Mouse (Mus musculus) right cerebral cortex, postnatal 14 days (tissue): ENCODE measurements around the gene Mthfsd.

Experiments used
- DNase-seq: peaks from one replicate; pipeline ENCODE4 v3.0.0; 2022

The Mthfsd gene

DNA sequence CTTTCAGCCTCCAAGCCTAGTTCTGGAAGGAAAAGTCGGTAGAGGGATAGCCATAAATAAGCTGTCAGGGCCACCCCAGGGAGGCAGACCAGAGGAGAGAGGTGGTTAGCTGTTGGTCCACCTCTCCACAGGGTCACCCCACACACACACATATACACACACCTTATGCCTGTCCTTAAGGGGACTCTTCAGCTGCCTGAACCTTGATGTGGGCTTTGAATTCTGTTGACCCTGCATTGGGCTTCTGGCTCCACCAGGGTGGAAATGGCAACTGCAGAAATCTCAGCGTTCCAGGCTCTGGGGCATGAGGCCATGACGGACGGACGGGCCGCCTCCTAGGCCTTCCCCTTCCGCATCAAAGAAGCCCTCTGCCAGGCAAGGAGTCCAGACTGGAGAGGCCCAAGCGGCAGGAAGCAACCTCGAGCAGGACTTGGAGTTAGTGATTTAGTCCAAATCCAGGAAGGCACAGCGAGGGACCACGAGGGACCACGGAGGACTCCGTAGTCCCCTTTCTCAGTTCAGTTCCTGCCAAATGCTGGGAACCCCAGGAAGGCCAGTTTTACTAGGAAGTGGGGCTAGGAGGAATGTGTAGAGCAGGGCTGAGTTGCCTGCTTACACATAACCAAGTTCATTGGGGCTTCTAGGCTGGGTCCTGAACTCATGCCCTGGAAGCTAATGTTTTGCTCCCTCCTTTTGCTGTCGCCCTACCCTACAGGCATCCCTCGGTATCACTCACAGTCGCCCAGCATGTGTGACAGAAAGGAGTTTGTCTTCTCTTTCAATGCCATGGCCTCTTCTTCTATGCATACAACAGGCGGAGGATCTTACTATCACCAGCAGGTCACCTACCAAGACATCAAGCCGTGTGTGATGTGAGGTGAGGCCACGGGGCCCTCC lies 21.9 kb downstream of the Mthfsd start:
- no peak for DNase-seq

- no peak for DNase-seq
Observed at GRCm38 (mm10) chr8:121085561-121085960, 22.6 kb downstream of the Mthfsd start.

GRCm38 (mm10) chr8:121085011-121085410 lies 23.2 kb downstream of the Mthfsd start:
- no peak for DNase-seq

DNA sequence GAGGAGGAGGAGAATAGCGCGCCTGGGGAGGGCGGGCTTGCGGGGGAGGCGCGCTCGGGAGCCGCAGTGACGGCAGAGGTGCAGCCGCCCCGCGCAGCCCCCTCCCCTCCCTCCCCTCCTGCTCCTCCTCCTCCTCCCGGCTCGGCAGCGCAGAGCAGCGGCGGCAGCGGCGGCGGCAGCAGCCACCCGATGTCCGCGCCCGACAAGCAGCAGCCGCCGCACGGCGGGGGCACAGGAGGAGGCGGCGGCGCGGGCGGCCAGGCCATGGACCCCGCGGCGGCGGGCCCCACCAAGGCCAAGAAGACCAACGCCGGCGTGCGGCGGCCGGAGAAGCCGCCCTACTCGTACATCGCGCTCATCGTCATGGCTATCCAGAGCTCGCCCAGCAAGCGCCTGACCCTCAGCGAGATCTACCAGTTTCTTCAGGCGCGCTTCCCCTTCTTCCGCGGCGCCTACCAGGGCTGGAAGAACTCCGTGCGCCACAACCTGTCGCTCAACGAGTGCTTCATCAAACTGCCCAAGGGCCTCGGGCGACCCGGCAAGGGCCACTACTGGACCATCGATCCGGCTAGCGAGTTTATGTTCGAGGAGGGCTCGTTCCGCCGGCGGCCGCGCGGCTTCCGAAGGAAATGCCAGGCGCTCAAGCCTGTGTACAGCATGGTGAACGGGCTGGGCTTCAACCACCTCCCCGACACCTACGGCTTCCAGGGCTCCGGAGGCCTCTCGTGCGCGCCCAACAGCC lies 23.8 kb downstream of the Mthfsd start, which contains the start of gene Foxf1:
Gene Foxf1, plus strand, starts transcription at position 177 of the 742 bp plus-strand sequence.
- no peak for DNase-seq

- no peak for DNase-seq
Observed at GRCm38 (mm10) chr8:121083936-121084209, 24.3 kb downstream of the Mthfsd start.

DNA sequence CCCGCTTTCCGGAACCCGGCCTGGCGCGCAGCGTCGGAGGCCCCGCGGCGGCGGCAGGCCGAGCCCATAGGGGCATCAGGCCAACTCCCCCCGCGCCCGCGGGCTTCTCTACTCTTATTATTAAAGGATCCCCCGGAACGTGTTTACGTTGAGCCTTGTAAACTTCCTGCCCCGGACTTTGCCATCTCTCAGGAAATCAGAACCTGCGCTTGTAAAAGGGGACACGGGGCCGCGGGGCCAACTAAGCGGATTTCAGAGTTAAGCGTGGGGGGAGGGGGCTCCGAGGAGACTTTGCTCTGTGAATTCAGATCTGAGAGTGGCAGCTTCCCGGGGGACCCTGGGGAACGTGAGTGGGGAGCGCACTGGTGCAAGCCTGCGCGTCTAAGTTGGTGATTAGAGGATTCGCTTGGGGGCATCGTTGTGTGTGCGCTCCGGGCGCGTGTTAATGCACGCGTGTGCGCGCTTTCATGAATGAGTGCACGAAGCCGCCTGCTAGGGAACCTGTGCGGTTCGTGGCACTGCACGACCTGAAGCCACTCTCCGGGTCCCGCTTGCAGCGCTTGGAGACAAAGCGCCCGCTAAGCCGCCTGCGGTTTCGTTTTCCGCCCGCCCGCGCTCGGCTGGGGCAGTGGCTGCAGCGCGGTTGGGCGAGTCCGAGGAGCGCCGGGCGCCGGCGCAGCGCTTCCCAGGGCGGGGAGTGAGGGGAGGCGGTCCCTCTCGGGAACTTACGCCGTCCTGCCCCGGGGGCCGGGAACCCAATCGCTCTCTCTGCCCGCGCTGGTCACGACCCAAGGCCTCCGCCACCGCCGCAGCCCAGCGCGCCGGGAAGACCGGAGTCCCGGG lies 24.9 kb downstream of the Mthfsd start:
- no peak for DNase-seq

DNA sequence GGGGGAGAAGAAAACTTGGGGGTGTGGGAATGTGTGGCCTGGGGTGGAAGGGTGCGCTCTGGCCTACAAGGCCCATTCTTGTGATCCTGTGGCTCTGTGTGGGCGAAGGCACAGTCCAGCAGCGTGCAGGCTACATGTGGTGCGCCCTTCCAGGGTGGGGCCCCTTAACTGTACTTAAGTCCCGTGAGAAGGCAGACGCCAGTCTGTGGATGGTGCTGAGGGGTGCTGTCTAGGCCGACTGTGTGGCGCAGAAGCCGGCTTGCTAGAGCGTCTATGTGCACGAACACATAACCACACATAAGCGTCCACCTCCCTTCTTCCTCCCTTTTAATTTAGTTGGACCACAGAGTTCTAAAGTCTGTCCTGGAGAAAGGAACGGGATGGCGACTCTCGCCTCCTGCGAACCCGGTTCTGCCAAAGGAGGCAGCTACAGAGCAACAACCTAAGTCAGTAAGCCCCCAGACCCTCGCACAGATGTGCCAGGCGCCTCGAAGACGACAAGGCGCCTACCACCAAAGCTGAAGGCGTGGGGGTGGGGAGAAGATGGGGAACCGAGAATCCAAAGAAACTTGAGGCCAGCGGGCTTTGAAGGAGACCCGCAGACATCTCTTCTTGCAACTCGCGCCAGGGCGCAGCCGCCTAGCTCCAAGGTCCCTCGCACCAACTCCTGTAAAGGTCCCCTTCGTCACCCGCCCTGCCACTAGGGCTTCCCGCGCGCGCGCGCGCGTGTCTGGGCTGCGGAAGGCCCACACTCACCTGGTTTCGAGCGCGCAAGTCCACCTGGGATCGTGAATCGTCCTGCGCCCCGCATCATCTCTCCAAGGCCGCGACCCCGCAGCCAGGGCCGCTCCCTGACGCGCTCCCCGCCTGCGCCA lies 25.7 kb downstream of the Mthfsd start:
- no peak for DNase-seq

DNA sequence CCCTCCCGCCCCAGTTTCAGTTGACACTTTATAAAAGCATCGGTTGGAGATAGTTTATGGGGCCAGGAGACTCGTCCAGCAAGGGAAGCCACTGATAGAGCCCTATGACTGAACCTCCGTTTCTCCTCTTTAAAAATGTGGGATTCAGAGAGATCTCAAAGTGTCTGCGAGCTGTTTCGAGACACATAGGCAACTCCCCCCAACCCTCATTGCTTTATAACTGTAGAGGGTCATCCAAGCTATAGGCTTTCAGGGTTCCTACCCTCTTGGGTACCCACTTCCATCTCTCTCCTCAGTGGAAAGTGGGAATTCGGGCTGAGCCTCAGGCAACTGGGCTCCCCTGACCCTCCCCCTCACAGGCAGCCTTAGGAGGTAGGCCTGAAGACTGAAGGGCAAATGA lies 26.8 kb downstream of the Mthfsd start:
- DNase-seq = no peak

DNA sequence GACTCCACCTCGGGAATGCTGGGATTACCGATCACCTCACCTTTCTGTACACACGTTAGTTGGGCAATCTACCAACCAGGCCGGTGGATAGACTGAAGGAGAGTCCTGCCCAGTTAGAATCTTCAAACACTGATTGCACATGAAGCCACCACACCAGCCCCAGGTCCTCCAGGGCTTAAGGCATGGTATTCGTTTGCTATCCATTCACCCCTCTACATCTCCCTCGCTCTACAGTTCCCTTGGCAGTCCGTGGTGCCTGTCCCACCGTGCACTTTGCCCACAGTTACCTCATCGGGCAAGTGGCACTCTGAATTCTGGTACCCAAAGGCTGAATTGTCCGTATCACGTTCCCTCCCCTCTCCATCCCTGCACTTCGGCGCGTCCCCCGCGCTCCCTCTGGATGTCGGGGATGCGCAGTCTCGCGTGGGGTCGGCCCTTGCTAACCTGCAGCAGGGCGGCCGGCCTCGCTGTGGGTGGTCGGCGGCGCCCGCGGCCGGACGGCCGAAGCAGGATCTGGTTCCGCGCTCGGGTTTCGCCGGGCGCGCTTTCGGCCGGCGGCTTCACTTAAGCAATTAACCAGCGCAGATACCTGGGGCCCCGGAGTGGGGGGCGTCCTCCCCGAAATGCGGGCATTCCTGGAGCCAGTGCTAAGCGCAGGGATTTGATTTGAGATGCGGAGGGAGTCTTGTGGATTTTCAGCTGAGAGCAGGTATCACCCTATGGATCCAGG lies 27.7 kb downstream of the Mthfsd start:
- no peak for DNase-seq

- DNase-seq = no peak
Observed at GRCm38 (mm10) chr8:121079944-121080343, 28.2 kb downstream of the Mthfsd start.

- no peak for DNase-seq
Observed at GRCm38 (mm10) chr8:121079201-121079600, 29.0 kb downstream of the Mthfsd start.

GRCm38 (mm10) chr8:121078721-121079120 lies 29.5 kb downstream of the Mthfsd start:
- no peak for DNase-seq

DNA sequence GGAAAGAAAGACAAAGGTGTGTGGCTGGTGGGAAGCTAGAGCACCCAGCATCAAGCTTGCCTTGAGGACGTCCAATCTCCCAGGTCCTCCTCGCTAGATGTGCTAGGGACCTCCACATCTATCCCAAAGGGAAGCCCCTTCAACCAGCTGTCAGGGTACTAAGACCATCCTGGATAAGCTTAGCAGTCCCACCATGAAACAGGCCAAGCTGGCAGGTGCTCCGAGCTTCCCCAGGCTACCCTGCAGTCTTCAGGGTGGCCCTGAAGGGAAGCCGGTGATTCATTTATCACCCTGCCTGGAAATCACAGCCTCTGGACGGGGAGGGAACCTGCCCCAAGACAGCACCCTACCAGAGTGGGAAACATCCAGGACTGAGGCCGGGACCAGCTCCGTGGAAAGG lies 31.6 kb downstream of the Mthfsd start:
- DNase-seq = no peak

DNA sequence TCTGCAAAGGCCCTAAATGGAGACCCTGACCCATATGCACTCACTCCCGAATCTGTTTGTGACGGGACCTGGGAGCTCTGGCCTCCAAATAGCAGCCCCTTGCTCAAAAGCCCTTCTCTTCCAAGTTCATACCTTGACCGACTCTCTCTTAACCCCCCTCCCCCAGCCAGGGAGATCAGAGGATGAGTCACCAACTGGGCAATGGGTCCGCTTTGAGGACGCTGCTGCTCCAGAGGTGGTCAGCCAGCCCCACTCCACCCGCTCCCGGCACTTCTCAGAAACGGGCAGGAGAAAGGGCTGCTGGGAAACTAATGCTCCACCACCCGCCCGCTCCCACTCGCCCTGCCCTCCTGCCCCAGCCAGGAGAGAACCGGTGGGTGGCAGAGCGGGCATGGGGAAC lies 32.3 kb downstream of the Mthfsd start:
- DNase-seq = no peak

GRCm38 (mm10) chr8:121074848-121075145 lies 33.4 kb downstream of the Mthfsd start:
- DNase-seq = no peak

- DNase-seq = no peak
Observed at GRCm38 (mm10) chr8:121074108-121074847, 33.9 kb downstream of the Mthfsd start.

DNA sequence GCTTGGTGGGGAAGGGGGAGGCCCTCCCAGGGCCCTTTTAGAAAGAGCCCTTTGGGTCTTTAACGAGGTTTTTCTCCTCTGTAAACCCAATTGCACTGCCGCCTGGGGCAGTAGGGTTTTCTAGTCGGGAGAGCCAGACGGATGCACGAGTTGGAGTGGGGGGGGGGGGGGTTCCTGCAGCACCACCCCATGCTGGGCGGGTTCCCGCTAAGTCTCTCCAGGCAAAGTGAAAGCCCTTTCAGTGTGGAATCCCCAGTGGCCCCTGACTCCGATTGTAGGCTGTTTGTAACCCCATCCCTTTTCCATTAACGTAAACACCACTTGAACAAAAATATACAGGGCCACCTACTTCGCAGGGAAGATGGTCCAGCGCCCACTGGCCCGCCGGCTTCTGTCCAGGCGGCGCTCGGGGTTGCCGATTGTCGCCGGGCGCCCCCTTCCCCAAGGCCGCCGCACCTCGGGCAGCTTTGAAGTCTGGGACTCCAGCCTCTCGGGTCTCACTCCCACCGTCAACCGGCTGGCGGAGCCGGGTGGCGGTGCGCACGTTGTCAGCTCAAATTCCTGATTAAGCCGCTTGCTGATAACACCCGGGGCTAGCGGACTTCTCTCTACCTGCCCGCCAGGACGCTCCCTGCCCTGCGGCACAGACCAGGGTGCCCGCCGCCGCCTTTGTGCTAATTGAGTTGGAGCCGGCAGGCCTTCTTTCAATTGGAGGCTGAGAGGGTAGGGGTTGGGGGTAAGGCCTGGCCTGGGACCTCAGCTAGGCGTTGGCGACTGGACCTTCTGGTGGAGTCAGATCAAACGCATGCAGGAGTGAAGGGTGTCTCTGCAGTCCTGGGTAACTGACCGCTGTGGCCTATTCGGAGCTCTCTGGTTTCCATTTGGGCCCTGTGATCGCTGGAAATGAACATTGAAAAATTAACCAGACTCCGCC lies 34.8 kb downstream of the Mthfsd start:
- no peak for DNase-seq

DNA sequence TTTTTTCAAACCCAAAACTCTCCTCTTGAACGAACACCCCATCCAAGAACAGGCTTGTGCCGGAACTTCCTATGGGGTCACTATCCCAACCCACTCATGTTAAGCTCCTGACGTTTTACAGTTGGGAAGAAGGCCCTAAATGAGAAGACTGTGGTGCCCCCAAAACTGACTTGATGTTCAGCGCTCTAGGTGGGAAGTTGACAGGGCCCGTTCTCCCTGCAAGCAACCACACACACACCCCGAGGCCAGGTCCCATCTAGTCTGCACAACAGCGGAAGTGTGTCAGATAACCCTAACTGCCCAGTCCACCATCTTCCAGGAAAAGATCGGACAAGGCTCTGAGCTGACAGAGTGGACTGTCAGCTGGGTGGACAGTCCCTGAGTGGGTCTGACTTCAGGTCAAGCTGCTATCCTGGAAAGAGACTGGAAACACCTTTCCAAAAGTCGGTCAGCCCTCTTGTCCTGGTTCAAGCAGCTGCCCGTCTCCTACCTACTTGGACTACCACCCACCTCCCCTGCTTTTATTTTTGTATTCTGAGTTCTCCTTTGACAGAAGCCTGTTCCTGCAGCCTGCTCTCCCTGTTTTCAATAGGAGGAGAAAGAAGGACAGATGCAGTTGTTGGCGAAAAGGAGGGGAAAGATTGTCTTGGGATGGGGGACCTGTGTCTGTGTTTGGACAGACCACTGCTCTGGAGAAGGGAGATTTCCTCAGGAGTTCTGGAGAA lies 35.6 kb downstream of the Mthfsd start:
- DNase-seq = no peak

DNA sequence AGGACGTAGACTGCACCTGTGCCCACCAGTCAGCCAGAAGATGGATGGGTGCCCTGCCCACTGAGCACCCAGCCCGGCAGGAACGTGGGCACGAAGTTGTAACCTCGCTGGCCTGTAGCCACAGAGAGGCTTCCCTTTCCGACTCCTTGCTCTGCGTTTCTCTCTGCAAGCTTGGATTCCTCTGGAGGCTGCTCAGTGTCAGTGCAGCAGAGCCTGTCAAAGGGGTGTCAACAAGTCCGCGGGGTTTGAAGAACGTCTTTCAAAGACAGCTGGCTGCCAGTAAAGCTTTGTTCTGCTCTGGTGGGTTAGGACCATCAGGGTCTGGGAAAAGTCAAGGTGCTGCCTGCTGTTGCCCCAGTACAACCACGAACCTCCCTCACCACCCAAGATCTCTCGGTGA lies 36.7 kb downstream of the Mthfsd start:
- DNase-seq = no peak
